Mouse (Mus musculus) cortical plate, adult 2 months (tissue): ENCODE results near the gene Zfhx3.

Experiments
- CTCF ChIP-seq: fragments of 200-500 bp; IDR thresholded peaks from 2 replicates; pipeline ENCODE4 v1.5.1; 2011; ENCODE audit warnings: mild to moderate bottlenecking, control low read depth, low read length; ENCODE audit not compliant: insufficient read depth; ENCODE audit errors: extremely low read depth
- POLR2A ChIP-seq: fragments of 200-500 bp; IDR thresholded peaks from 2 replicates; pipeline ENCODE4 v1.6.1; 2011; ENCODE audit warnings: mild to moderate bottlenecking, low read length, control low read depth; ENCODE audit not compliant: insufficient read depth; ENCODE audit errors: extremely low read depth

DNA sequence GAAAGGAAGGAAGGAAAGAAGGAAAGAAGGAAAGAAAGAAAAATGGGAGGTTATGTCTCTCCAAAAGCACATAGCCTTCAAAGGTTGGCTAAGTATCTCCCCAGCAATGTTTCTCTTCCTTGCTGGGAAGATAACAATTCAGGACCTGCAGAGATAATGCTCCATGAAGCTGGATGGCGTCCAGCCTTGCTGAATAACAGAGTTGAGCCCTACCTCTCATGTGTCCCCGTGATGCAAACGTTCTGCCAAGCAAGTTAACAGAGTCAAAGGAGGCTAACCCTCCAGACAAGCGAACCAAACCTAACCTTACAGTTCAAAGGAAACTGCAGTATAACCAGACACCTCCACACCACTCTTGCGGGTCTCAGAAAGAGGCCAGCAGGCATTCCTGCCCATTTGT, 681.2 kb downstream of the Zfhx3 start:
- TF ChIP-seq CTCF: no peak
- TF ChIP-seq POLR2A: no peak
